Mouse (Mus musculus): Measurements from ENCODE around the gene Pfkfb1.

DNA sequence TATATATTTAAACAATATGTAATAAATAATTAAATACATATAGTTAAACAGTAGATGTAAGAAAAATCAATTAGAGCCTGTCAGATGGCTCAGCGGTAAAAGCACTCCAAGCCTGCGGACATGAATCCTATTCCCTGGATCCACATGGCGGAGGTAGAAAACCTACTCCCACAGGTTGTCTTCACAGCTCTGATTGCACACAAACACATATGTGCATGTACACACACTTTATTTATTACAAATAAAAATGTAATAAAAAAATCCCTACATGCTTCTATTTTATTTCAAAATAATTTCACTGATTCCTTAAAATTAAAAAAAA is 69.7 kb downstream of the Pfkfb1 start:
- TF ChIP-seq MYC (IDR thresholded peaks at IDR 0.05; ENCODE audit: low read depth, low read length) (no peak), CTCF (conservative IDR thresholded peaks at IDR 0.05 in 1 of 2, IDR thresholded peaks at IDR 0.05 in 1 of 2; ENCODE audit: low read depth in 2 of 2, low read length in 2 of 2) (no peak)

Data from CH12.LX (cell line).